Mouse (Mus musculus) stomach, adult 2 months (tissue): ENCODE data around the gene Ccdc120. TPM values are rescaled to one million over a fixed set of nuclear protein-coding genes. Genes with fewer than 3 reads are reported as not detected.

ENCODE experiments used
- polyA plus RNA-seq: library from polyadenylated mRNA; depleted of rRNA; stranded (reverse); fragments of >200 nt; gene quantifications from 2 replicates; pipeline ENCODE4 v1.2.3, GENCODE M21; 2012; rRNA removed

Ccdc120 gene
- polyA plus RNA-seq: 20.8 and 24.6 TPM in 2 replicates

GRCm38 (mm10) chrX:7750432-7751116 lies at the start of gene Ccdc120:
Gene Ccdc120, minus strand, starts transcription at chrX:7750905.

GRCm38 (mm10) chrX:7789542-7790136 lies 38.9 kb upstream of the Ccdc120 start, which contains the start of gene Gripap1:
Gene Gripap1, plus strand, starts transcription at chrX:7789765.

GRCm38 (mm10) chrX:7762137-7762920 lies 11.6 kb upstream of the Ccdc120 start, which contains the start of gene Tfe3:
Gene Tfe3, plus strand, starts transcription at chrX:7762560.

GRCm38 (mm10) chrX:7728215-7728921 lies 22.3 kb downstream of the Ccdc120 start, which contains the start of gene Praf2:
Gene Praf2, plus strand, starts transcription at chrX:7728439.

GRCm38 (mm10) chrX:7721514-7722281 lies 29.0 kb downstream of the Ccdc120 start, which contains the start of gene Gm45208:
Gene Gm45208, plus strand, starts transcription at chrX:7722245.

GRCm38 (mm10) chrX:7714135-7714899 lies 36.4 kb downstream of the Ccdc120 start, which contains the start of gene Wdr45:
Gene Wdr45, plus strand, starts transcription at chrX:7714333.

GRCm38 (mm10) chrX:7696954-7697381 lies 53.7 kb downstream of the Ccdc120 start, which contains the start of gene Gpkow:
Gene Gpkow, plus strand, starts transcription at chrX:7697131.

Other genes starting within 250 kb of the Ccdc120 start
- 0.13 TPM in 2 replicates for gene Foxp3, start 177.3 kb downstream of the Ccdc120 start, polyA plus RNA-seq
- gene Ppp1r3f, start 176.6 kb downstream of the Ccdc120 start, polyA plus RNA-seq: 0.87 and 1.4 TPM in 2 replicates
- 9.9 and 11.3 TPM in 2 replicates for gene Ccdc22, start 145.4 kb downstream of the Ccdc120 start, polyA plus RNA-seq
- 0.01 TPM in 1 of 2 replicates, not detected in the other for gene Cacna1f, start 143.8 kb downstream of the Ccdc120 start, polyA plus RNA-seq
- gene Syp, start 112.4 kb downstream of the Ccdc120 start, polyA plus RNA-seq: 3.9 and 4.8 TPM in 2 replicates
- gene Prickle3, start 93.6 kb downstream of the Ccdc120 start, polyA plus RNA-seq: 26.6 and 28.9 TPM in 2 replicates
- gene Plp2, start 79.5 kb downstream of the Ccdc120 start, polyA plus RNA-seq: 137 and 146 TPM in 2 replicates
- gene Magix, start 69.7 kb downstream of the Ccdc120 start, polyA plus RNA-seq: 6.1 and 6.6 TPM in 2 replicates
- gene Gpkow, start 53.8 kb downstream of the Ccdc120 start, polyA plus RNA-seq: 0.92 and 1.5 TPM in 2 replicates
- gene Wdr45, start 36.6 kb downstream of the Ccdc120 start, polyA plus RNA-seq: 18.3 and 20.3 TPM in 2 replicates
- 0.22 TPM in 1 of 2 replicates, not detected in the other for gene Gm45208, start 28.7 kb downstream of the Ccdc120 start, polyA plus RNA-seq
- gene Praf2, start 22.5 kb downstream of the Ccdc120 start, polyA plus RNA-seq: 30.1 and 36.8 TPM in 2 replicates
- 13.1 and 13.4 TPM in 2 replicates for gene Tfe3, start 11.7 kb upstream of the Ccdc120 start, polyA plus RNA-seq
- gene Gripap1, start 38.9 kb upstream of the Ccdc120 start, polyA plus RNA-seq: 6.6 and 7.6 TPM in 2 replicates
- gene Kcnd1, start 71.4 kb upstream of the Ccdc120 start, polyA plus RNA-seq: 0.38 and 0.56 TPM in 2 replicates
- gene Otud5, start 90.5 kb upstream of the Ccdc120 start, polyA plus RNA-seq: 21.1 and 23.3 TPM in 2 replicates
- 7.4 and 8.8 TPM in 2 replicates for gene Pim2, start 127.4 kb upstream of the Ccdc120 start, polyA plus RNA-seq
- 74.9 and 99.5 TPM in 2 replicates for gene Slc35a2, start 133.1 kb upstream of the Ccdc120 start, polyA plus RNA-seq
- gene Pqbp1, start 148.4 kb upstream of the Ccdc120 start, polyA plus RNA-seq: 27.2 and 28.7 TPM in 2 replicates
- 23.5 and 30.2 TPM in 2 replicates for gene Timm17b, start 148.5 kb upstream of the Ccdc120 start, polyA plus RNA-seq
- gene Gm10491, start 156.9 kb upstream of the Ccdc120 start, polyA plus RNA-seq: not detected in 2 replicates
- gene Gm10490, start 158.6 kb upstream of the Ccdc120 start, polyA plus RNA-seq: not detected in 2 replicates
- 15.1 and 39.9 TPM in 2 replicates for gene Pcsk1n, start 168.9 kb upstream of the Ccdc120 start, polyA plus RNA-seq
- not detected in 2 replicates for gene Eras, start 177.7 kb upstream of the Ccdc120 start, polyA plus RNA-seq
- gene Hdac6, start 197.0 kb upstream of the Ccdc120 start, polyA plus RNA-seq: 7.3 and 10.8 TPM in 2 replicates
- gene Gata1, start 227.2 kb upstream of the Ccdc120 start, polyA plus RNA-seq: 0.40 and 0.71 TPM in 2 replicates